Mouse (Mus musculus): ENCODE results near the gene Nfib. TPM values are rescaled to one million over a fixed set of nuclear protein-coding genes. Genes with fewer than 3 reads are reported as not detected.

Gene Nfib
- polyA plus RNA-seq, 1 experiment = 3.9 TPM

DNA sequence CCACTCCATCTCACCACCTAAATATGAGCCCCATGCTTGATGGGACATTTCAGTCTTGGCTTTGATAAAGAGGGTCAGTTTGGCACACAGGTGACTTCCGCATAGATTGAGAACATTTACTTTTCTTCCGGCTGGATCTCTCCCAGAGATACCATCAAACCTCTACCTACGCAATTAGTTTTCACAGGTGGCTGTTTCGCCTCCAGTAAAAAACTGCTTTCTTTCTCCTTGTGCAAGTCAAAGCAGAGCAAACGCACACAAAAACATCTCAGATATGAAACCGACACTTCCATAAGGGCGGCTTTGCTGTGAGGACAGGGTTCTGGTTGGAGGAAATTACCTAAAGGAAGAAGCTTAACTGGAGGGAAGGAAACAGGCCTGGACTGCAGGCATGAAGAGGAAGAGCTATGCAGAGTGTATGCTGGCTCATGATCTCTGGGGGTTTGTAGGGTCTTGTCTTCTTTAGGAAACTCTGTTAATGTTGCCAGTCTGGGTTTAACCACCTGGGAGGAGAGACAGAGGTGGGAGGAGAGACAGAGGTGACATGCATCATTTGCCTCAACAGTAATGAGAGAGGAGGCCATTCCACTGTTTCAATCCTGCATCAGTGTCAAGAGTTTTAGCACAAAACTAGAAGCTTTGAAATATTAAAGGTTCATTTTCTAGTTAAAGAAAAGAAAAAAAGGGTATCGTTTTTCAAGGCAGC, 249.8 kb downstream of the Nfib start:
- H3K27ac ChIP-seq (ENCODE audit: control insufficient read depth, insufficient read depth, low read length) = no peak overlapping the region
- no peaks in the 10 kb centered on the region for H3K27me3 ChIP-seq (ENCODE audit: control insufficient read depth, insufficient read depth, low read length)
- H3K4me3 ChIP-seq (ENCODE audit: control insufficient read depth, insufficient read depth, low read length) = no peak overlapping the region
- DNase-seq = no peak
- H3K36me3 ChIP-seq (ENCODE audit: control insufficient read depth, insufficient read depth, low read length) = no peaks in the 10 kb centered on the region
- H3K4me1 ChIP-seq (replicated peaks; ENCODE audit: control insufficient read depth, insufficient read depth, low read length) = no peaks in the 10 kb centered on the region
- 92% methylated on average over 8 of the region's 8 CpGs for WGBS
- no peak for TF ChIP-seq POLR2A (IDR thresholded peaks at IDR 0.05; ENCODE audit: control insufficient read depth, extremely low read depth, insufficient read depth, low read length, poor library complexity)
- TF ChIP-seq CTCF (IDR thresholded peaks at IDR 0.05; ENCODE audit: borderline replicate concordance, control insufficient read depth, extremely low read depth, insufficient read depth, low read length, poor library complexity) = no peak

DNA sequence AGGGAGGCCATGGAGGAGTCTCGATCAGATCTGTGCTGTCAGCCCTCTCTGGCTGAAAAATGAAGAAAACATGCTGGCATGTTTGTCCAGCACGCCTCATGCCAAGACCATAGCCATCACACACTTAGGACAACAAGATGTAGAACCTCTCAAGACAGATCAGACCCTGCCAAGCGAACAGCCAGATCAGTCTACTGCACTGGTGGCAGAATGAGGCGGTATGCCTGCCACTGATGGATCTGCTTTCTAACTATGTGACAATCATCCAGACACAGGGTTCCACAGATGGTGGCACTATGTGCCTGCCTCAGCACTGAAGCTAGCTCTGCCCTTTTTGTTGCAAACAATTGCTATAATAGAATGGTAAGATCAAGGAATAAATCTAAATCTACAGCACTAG, 250.6 kb downstream of the Nfib start:
- no peaks in the 10 kb centered on the region for H3K4me1 ChIP-seq (replicated peaks; ENCODE audit: control insufficient read depth, insufficient read depth, low read length)
- DNase-seq = no peak
- H3K4me3 ChIP-seq (ENCODE audit: control insufficient read depth, insufficient read depth, low read length) = no peak overlapping the region
- 90% methylated on average over 4 of the region's 4 CpGs for WGBS
- no peaks in the 10 kb centered on the region for H3K27me3 ChIP-seq (ENCODE audit: control insufficient read depth, insufficient read depth, low read length)
- no peak overlapping the region for H3K27ac ChIP-seq (ENCODE audit: control insufficient read depth, insufficient read depth, low read length)
- H3K36me3 ChIP-seq (ENCODE audit: control insufficient read depth, insufficient read depth, low read length) = no peaks in the 10 kb centered on the region
- no peak for TF ChIP-seq CTCF (IDR thresholded peaks at IDR 0.05; ENCODE audit: borderline replicate concordance, control insufficient read depth, extremely low read depth, insufficient read depth, low read length, poor library complexity)
- TF ChIP-seq POLR2A (IDR thresholded peaks at IDR 0.05; ENCODE audit: control insufficient read depth, extremely low read depth, insufficient read depth, low read length, poor library complexity) = no peak

DNA sequence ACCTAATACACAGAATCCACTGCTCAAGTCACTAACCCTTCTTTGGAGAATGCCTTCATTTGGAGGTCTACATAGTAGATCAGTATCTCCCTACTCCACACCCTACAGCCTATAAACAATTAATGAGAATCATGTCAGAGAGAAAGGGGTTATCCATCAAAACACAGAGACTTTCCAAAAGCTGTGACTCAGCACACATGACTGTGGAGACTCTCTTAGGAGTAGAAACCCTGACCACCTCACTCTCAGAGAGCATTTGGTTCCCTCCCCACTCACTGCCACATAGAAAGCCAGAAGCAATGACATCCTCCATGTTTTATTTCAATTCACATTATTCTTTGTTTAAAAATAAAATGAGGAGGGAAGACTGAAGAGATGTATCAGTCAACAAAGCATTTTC, 252.2 kb downstream of the Nfib start:
- Histone ChIP-seq H3K4me1 (replicated peaks; ENCODE audit: control insufficient read depth, insufficient read depth, low read length) (no peaks in the 10 kb centered on the region), H3K4me3 (ENCODE audit: control insufficient read depth, insufficient read depth, low read length) (no peak overlapping the region), H3K36me3 (ENCODE audit: control insufficient read depth, insufficient read depth, low read length) (no peaks in the 10 kb centered on the region), H3K27ac (ENCODE audit: control insufficient read depth, insufficient read depth, low read length) (no peak overlapping the region), H3K27me3 (ENCODE audit: control insufficient read depth, insufficient read depth, low read length) (no peaks in the 10 kb centered on the region)
- TF ChIP-seq POLR2A (IDR thresholded peaks at IDR 0.05; ENCODE audit: control insufficient read depth, extremely low read depth, insufficient read depth, low read length, poor library complexity) (no peak), CTCF (IDR thresholded peaks at IDR 0.05; ENCODE audit: borderline replicate concordance, control insufficient read depth, extremely low read depth, insufficient read depth, low read length, poor library complexity) (no peak)
- no peak for DNase-seq

DNA sequence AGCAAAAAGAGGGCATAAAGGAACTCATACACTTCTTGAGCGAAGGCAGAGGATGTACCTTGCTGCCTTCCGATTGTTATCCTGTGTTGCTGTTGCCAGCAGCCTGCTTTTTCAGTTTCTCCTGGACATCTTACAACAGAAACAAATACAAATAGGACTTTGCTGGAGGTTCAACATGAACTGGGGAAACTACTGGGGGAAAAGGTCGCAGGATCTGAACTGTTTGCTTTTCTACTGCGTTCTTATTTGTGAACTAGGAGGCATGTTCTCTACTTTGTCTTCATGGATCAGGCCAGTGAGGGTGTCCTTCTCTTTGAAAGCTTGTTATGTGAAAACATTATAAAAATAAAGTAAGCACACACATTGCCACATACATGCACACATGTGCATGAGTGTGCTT, 252.6 kb downstream of the Nfib start:
- no peak for DNase-seq
- no peak for TF ChIP-seq POLR2A (IDR thresholded peaks at IDR 0.05; ENCODE audit: control insufficient read depth, extremely low read depth, insufficient read depth, low read length, poor library complexity)
- no peak for TF ChIP-seq CTCF (IDR thresholded peaks at IDR 0.05; ENCODE audit: borderline replicate concordance, control insufficient read depth, extremely low read depth, insufficient read depth, low read length, poor library complexity)
- Histone ChIP-seq H3K36me3 (ENCODE audit: control insufficient read depth, insufficient read depth, low read length) (no peaks in the 10 kb centered on the region), H3K27me3 (ENCODE audit: control insufficient read depth, insufficient read depth, low read length) (no peaks in the 10 kb centered on the region), H3K27ac (ENCODE audit: control insufficient read depth, insufficient read depth, low read length) (no peak overlapping the region), H3K4me1 (replicated peaks; ENCODE audit: control insufficient read depth, insufficient read depth, low read length) (no peaks in the 10 kb centered on the region), H3K4me3 (ENCODE audit: control insufficient read depth, insufficient read depth, low read length) (no peak overlapping the region)
- WGBS = 88% methylated on average over 4 of the region's 4 CpGs

DNA sequence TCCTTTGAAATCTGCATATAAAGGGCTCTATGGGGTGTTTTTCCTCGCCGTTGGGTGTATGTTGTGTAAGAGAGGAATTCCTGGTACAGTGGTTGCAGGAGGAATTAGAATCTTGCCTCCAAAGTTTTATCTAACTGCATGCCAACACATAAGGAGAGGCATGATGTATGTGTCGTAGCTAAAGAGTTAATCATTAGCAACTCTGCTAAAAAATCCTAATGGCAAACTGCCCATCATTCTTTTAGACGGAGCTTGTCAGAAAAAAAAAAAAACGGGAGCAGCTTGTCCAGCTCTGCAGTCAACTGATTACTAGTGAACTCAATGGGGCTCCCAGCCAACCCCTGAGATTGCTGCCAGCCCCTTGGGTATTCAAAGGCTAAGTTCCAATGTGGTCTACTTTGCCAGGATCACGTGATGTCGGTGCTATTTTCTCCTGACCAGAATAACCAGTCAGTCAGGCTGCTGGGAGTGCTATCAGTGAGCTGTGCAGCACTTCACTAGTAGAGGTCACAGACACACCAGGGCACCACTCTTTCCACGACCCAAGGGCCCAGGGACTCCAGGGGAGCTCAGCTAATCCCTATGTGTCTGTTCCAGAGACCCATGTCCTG, 258.4 kb downstream of the Nfib start:
- TF ChIP-seq POLR2A (IDR thresholded peaks at IDR 0.05; ENCODE audit: control insufficient read depth, extremely low read depth, insufficient read depth, low read length, poor library complexity) (no peak), CTCF (IDR thresholded peaks at IDR 0.05; ENCODE audit: borderline replicate concordance, control insufficient read depth, extremely low read depth, insufficient read depth, low read length, poor library complexity) (no peak)
- H3K4me1 ChIP-seq (replicated peaks; ENCODE audit: control insufficient read depth, insufficient read depth, low read length) = no peaks in the 10 kb centered on the region
- WGBS = 70% methylated on average over 8 of the region's 8 CpGs
- no peaks in the 10 kb centered on the region for H3K36me3 ChIP-seq (ENCODE audit: control insufficient read depth, insufficient read depth, low read length)
- no peak overlapping the region for H3K4me3 ChIP-seq (ENCODE audit: control insufficient read depth, insufficient read depth, low read length)
- DNase-seq = no peak
- H3K27me3 ChIP-seq (ENCODE audit: control insufficient read depth, insufficient read depth, low read length) = no peaks in the 10 kb centered on the region
- no peak overlapping the region for H3K27ac ChIP-seq (ENCODE audit: control insufficient read depth, insufficient read depth, low read length)

DNA sequence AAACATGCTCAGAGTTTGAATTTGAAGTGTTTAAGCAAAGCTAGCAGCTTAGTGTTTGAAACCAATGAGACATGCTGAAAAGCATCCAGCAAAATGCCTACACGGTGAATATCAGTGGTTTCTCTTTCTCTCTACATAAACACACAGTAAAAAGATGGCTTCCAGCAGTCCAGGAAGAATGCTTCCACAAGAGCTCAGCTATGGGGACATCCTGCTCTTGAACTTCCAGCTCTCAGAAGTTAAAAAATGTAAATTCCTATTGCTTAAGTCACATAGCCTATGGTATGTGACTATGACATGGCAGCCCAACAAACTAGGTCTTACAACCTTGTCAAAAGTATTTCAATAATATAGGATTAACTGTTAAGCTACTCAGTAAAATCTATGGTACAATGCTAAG, 261.5 kb downstream of the Nfib start:
- TF ChIP-seq CTCF (IDR thresholded peaks at IDR 0.05; ENCODE audit: borderline replicate concordance, control insufficient read depth, extremely low read depth, insufficient read depth, low read length, poor library complexity) (no peak), POLR2A (IDR thresholded peaks at IDR 0.05; ENCODE audit: control insufficient read depth, extremely low read depth, insufficient read depth, low read length, poor library complexity) (no peak)
- WGBS = 88% methylated on average over 1 of the region's 1 CpGs
- Histone ChIP-seq H3K4me1 (replicated peaks; ENCODE audit: control insufficient read depth, insufficient read depth, low read length) (no peaks in the 10 kb centered on the region), H3K36me3 (ENCODE audit: control insufficient read depth, insufficient read depth, low read length) (no peaks in the 10 kb centered on the region), H3K4me3 (ENCODE audit: control insufficient read depth, insufficient read depth, low read length) (no peak overlapping the region), H3K27me3 (ENCODE audit: control insufficient read depth, insufficient read depth, low read length) (no peaks in the 10 kb centered on the region), H3K27ac (ENCODE audit: control insufficient read depth, insufficient read depth, low read length) (no peak overlapping the region)
- no peak for DNase-seq

Measured in thymus, adult 2 months (tissue).